Mouse (Mus musculus): Measurements from ENCODE around the gene Celsr1.
"Not testable (repeated sequence)": the region's sequence is repeated elsewhere in the genome, so short reads cannot be mapped to it uniquely, and the experiment has no call there.

Gene Celsr1

DNA sequence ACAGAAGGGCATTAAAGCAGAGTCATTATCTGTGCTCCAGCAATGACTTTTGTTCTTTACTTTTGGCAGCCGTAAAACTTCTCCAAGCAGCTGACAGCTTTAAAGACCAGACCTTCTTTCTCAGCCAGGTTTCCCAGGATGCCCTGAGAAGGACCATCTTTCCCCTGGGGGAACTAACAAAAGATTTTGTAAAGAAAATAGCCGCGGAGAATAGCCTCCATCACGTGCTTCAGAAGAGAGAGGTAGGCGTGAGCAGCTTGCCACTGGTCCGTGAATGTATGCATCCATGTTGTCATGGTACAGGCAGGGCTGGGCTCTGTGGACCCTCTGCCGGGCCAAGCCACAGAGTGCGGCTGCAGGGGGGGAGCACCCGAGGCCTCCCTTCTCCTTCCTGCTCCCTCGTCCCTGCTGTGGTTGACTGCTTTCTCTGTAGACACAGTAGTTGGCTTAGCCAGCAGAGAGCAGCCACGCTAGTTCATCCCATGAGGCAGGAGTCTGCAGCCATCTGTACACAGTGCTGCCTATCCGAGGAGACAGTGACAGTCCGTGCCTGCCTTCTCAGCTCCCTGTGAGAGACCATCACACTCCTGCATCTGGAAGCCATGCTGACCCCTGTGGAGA lies 141.0 kb downstream of the Celsr1 start:
- no peak for DNase-seq (ENCODE audit: low spot score)

DNA sequence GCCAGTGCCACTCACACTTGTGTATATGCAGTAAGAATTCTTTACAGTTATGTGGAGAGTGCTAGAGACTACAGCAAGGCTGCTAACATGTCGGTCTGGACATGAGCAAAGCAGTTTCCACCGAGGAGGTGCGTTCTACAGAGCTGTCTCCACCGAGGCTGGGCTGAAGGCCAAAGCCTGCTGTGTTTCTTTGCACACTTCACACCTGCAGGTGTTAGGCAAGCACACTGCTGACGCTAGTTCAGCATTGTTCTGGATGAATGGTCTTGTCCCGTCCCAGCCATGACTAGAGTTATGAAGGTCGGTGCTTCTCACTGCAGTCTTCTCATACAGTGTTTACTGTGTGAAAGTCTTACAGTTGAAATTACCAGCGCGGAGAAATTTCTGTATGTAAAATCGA lies 141.6 kb downstream of the Celsr1 start:
- no peak for DNase-seq (ENCODE audit: low spot score)

DNA sequence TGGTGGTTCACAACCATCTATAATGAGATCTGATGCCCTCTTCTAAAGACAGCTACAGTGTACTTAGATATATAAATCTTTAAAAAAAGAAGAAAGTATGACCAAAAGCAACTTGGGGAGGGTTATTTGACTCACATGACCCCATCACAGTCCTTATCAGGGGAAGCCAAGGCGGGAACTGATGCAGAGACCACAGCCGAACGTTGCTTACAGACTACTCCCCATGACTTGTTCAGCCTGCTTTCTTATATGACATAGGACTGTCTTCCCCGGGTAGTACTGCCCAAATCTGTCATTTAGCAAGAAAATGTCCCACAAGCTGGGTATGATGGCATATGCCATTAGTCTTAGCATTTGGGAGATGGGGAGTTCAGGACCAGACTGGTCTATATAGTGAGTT lies 144.3 kb downstream of the Celsr1 start:
- no peak for DNase-seq (ENCODE audit: low spot score)

DNA sequence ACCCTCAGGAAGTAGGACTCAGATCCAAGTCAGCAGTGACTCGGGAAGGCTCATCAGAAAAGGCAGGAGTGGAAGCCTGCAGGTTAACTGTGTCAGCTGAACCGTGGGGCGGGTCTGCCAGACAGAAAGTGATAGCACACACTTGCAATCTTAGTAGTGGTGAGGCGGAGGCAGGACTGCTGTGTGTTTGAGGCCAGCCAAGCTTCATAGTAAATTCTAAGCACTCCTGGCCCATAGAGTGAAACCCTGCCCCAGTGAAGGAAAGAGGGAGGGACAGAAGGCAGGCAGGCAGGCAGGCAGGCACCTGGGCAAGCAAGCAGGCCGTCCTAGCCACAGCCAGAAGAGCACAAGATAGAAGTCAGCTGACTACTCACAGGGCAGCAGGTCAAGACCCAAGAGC lies 148.0 kb downstream of the Celsr1 start:
- DNase-seq (ENCODE audit: low spot score): no peak

DNA sequence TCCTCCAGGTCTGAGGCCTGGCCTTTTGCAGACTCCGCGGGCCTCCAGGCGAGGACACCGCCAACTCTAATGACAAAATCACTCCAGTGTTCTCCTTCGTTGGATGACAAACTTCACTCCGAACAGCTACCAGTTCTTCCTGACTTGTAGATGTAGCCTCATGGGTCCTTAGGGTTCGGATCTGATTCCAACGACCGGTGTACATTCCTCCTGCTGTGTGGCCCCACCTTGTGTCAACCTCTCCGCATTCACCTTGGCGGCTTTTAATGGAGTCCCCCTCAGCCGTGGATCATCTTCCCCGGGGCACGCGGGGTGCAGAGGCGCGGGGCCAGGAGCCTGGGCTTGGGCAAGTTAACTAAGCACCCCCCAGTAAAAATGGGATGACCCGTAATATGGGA lies 154.1 kb downstream of the Celsr1 start:
- no peak for DNase-seq (ENCODE audit: low spot score)

DNA sequence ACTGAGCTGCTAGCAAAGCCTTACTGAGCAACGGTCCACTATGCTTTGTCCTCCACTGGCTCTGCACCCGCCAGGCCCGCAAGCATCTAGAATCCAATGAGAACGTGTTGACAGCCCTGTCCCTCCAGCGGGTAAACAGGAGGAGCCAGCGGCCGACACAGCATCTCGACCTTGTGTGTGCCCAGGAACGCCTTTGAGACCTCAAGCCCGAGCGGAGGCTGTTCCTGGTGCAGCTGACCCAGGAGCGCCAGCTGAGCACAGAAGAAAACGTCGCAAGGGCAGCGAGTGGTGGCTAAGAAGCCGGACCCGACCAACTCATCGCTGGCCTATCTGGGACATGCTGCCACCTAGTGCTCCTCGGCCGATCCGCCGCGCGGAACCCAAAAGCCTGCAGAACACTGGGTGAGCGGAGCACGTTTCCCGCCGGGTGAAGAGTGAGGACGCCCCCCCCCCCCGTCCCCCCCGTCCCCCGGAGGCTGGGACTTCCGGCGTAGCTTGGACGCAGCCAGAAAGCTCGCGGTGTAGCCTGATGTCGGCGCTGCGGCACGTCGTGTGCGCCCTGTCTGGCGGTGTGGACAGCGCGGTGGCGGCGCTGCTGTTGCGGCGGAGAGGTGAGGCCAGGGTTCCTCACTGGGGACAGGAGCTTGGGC lies 154.6 kb downstream of the Celsr1 start, which contains the start of gene Trmu:
TSS of gene Trmu (plus strand) at position 465 of the 650 bp plus-strand sequence.
- DNase-seq (ENCODE audit: low spot score): peak; percentile 90

DNA sequence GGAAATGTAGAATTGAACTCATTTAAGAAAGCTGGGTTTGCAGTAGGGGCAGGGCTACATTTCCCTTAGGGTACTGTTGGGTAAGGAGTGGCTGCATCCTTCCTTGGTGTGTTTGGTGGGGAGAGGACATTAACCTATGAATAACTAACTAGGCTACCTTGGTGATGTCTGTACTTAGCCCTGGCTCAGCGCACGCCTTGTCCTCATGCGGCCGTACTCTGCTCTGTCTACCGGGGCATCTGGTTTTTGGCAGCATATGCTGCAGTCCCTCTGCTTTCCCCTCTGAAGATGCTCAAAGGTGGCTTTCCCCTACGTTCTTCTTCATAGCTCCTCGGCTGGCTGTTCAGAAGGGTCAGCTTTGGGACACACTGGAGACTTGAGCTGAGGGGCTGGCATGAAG lies 156.2 kb downstream of the Celsr1 start:
- DNase-seq (ENCODE audit: low spot score): no peak

DNA sequence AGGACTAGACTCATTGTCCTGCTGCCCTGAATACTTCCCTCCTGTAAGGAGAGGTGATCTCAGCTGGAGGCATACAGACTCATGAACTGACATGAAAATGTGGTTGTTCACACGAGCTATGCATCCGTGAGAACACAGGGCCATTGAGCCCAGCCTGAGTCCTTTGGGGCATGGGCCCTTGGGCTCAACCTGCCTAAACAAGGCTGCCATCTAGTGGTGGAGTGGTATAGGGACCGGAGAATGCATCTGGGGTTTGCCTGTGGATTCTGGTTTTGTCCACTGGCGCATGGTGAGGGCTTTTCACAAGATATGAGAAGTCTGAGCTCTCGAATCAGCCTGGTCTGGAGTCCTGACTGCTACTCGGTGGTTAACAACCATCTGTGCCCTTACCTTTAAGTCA lies 165.9 kb downstream of the Celsr1 start:
- DNase-seq (ENCODE audit: low spot score): peak; percentile 72

DNA sequence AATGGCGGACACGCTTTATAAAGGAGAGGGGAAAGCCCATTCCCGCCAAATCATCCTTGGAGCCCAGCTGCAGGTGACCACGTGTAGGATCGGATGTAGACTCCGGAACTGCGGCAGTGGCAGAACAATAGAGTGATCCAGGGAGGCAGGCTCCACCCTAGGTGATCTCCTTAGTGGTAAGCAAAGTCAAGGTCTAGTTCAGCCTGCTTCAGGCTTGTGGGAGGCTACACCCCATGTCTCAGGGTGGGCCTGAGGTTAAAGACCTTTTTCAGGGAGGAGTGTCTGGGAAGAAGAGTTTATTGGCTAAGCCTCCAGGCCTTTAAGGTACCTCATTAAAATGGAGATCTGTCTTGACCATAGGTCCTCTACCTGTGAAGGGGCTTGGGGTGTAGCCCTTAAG lies 167.7 kb downstream of the Celsr1 start:
- not testable (repeated sequence) for DNase-seq (ENCODE audit: low spot score)

DNA sequence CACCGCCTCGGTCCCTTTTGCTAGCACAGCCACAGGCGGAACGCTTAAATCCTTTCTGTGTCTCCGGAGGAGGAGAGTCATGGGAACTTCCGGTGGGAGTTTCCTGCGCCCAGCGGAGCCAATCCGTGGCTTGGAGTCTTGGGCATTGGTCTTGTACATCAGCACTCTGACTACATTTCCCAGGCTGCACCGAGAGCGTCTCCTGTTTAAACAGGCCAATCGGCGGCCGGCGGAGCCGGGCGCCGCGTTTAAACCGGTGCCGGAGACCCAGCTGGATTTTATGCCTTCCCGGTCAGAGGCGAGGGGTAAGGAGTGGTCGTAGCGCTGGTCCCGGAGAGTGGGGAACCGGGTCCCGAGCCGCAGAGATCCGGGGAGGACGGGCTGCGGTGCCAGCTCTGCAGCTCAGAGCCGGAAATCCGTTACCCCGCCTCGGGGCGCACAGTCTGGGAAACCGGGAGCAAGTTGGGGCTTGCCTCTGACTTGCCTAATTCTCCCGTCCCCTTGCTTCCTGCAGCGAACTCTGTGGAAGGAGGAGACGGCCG lies 174.0 kb downstream of the Celsr1 start, which contains the start of gene Gtse1:
TSS of gene Gtse1 (plus strand) at position 256 of the 542 bp plus-strand sequence.
- peak; percentile 91 for DNase-seq (ENCODE audit: low spot score)

DNA sequence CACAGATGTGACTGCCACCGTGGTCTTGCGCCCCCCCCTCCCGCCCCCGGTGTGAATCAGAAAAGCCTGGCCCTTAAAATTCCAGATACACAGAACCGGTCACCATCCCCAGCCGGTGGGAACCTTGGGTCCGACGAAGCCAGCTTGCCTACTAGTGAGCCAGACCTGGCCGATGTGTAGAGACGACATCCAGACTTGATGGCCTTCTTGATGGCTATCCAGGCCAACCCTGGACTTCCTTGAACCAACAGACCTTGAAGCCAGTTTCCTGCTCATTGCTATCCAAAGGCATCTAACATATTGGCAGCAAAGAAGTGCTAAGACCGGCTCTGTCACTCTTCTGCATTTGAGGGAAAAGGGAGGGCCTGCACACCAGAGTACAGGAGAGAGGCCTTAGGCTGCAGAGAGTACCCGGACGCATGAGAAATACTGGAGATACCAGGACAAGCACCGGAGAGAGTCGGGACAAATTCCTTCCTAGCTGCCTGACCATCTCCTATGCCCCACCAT lies 174.5 kb downstream of the Celsr1 start:
- DNase-seq (ENCODE audit: low spot score): no peak

DNA sequence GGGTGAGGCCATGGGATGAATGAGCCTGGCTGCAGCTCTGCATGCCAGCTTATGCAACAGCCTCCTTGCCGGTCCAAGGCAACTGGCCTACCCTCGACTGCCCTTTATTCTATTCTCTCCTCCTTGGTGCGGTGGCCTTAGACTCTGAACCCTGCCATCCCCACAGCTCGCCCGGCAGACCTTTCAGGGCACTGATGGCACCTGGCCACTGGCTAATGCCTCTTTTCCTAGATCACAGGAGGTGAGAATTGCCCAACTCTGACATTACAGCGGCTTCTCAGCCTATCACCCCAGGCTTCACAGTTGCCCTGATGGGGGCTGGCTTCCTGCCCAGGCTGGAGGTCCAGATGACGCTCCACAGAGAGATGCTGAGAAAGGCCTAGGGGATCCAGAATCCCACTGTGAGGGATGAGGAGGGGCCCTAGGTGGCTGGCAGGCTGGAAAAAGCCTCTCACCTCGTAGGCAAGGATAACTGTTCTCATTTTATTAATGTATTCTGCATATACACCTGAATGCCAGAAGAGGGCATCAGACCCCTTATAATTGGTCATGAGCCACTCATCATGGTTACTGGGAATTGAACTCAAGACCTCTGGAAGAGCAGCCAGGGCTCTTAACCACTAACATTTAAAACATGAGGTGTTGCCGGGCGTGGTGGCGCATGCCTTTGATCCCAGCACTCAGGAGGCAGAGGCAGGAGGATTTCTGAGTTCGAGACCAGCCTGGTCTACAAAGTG lies 181.8 kb downstream of the Celsr1 start:
- no peak for DNase-seq (ENCODE audit: low spot score)
